Mouse (Mus musculus) naive thymus-derived CD4-positive, alpha-beta T cell, adult 2 months (primary cell): ENCODE measurements around the gene Clec4n.
"Not testable (repeated sequence)": the region's sequence is repeated elsewhere in the genome, so short reads cannot be mapped to it uniquely, and the experiment has no call there.

Source experiments
- DNase-seq: peaks from one replicate; pipeline ENCODE4 v3.0.0-alpha.2; 2011; ENCODE audit warnings: low read depth

Gene Clec4n

DNA sequence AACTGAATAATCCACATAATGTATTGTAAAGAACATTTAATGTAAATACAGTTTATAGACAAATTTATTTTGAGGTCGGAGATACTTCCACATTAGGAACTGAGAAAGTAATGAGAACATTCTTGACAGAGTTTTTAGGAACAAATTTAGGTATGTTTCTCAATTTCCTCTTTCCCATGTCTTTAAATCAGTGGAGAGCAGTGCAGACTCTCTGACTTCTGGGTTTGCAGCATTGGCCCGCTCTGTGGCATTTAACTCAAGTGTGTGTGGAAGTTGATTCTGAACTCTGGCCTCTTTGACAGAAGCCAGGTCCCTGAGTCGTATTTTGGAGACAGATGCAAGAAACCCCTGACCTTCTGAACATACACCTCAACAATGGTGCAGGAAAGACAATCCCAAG is at the start of gene Clec4n:
Clec4n (plus strand) TSS at position 200 of the 400 bp plus-strand sequence.
- no peak for DNase-seq

DNA sequence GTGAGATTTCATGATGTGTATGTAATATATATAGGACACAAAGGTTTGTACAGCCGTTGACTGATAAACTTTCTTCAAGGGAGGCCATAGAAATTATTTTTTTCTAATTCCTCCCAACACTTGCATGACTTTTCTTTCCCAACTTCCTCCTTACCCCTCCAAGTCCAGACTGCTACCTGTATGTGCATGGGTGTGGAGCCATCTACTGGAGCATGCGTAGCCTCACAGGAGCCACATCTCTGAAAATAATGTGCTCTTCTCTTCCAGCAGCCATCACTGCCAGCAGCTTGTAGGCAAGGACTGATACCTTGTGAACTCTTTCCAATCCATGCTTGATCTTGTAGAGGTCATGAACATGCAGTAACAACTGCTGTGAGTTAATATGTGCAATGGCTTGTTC is 44.8 kb upstream of the Clec4n start:
- DNase-seq, result not testable (repeated sequence)

DNA sequence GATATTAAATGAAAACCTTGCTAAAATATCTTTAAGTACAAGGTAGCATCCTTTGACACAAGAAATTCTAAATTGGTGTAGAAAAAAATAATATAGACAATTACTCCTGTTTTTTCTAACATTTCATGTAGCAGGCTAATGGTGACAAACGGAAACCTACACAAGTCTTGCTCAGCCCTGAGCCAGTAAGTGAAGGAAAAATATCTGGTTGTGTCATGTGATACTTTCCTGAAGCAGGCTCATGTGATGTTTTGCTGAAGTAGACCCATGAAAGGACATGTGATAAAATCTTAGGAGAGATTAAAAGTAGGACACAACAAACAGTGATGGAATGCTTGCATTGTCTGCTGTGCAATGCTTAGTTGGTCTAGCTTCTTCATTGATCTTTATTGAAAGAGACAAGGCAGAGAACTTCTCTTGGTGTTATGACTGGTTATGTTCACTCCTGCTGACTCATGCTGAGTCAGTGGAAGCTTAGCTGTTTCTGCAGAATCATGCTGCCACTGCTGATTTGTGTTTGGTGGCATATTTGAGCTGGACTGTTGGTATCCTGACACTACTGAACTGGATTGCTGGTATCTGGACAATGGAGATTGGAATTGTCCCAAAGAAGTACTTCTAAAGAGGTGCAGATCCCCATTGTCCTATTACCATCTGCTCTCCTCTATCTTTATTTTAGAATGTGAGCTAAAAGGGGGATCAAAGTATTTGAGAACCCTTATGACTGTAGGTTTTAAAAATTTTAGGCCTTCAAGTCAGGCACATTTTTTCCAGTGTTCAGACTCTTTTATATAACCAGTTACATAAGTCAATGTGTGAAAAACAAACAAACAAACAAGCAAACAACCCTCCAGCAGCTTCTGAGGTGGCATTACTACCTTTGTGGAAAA is 22.2 kb upstream of the Clec4n start:
- DNase-seq, result no peak

DNA sequence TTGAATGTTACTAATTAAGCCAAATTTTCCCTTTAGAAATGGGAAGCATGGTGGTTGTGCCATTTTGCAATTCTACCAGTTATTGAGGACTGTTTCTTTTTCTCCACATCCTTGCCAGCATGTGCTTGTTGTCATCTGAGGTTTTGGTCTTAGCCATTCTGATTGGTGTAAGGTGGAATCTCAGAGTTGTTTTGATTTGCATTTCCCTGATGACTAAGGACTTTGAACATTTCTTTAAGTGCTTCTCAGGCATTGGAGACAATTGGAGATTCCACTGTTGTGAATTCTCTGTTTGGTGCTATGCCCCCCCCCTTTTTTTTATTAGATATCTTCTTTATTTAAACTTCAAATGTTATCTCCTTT is 21.6 kb upstream of the Clec4n start:
- not testable (repeated sequence) for DNase-seq

DNA sequence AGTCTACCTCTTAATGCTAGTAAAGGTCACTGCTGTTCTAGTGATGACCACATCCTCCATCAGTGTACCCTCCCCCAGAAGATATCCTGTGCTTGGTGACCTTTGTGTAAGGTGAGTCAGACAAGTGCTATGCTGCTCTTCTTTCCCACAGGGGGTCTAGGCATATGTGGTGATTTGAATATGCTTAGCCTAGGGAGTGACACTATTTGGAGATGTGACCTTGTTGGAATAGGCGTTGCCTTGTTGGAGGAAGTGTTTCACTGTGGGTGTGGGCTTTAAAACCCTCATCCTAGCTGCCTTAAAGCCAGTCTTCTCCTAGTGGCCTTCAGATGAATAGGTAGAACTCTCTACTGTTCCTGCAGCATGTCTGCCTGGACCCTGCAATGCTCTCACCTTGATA is 17.9 kb upstream of the Clec4n start:
- no peak for DNase-seq

DNA sequence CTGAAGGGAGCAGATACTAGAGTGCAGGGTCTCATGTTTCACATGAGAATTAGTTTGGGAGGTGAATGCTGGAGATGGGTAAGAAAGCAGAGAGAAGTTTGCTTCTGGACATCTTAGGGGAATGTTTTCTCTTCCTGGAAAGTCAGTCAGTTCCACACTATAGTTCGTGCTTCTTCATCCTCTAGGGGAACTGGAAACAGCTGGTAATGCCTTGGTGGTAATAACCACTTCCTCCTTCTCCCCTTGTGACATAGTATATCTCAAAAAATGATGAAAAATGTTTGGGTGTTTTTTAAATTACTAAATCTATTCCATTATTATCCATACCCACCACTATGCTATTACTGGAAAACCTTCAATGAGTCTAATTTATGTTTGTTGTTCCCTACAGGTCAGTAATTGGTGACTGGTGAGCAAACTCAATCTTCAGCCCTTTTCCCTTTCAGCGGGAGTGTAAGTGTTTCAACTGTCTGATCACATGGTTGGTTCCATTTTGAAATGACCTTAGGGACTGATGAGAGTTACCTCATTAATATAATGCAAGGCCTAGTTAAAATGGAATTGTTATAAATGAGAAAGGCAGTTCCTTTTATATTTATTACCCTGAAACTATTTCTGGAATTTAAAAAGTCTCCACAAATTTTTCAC is 2.0 kb upstream of the Clec4n start:
- no peak for DNase-seq

DNA sequence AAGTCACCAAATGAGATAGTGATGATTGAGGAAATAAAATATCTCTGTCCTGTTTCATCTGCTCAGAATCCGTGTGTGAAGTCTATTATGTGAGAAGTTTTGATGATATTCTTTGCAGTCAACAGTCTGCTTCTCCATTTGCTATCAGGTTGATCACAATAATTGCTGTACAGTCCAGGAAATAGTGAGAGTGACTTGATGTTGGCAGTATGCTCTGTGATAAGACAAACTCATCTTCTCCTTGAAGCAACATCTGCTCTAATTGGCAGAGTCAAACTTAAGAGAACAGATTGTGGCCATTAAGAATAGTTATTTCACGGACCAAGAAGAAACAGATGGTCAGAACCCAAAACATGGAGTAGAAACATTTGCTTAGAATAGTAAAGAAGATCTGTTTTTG is 1.5 kb downstream of the Clec4n start:
- no peak for DNase-seq

DNA sequence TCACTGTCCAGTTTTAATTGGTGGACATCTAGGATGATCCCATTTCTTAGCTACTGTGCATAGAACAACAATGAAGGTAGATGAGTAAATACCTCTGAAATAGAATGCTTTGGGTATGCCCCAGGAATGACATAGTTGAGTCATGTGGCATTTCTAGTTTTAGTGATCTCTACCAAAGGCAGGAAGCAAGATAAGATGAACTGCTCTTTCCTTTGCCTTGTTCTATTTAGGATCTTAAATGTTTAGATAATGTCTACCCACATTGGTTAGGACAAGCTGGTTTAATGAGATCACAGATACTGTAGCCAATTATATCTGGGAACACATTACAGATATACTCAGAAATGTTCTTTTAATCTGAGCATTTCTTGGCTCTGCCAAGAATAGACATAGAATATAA is 7.9 kb downstream of the Clec4n start:
- no peak for DNase-seq

DNA sequence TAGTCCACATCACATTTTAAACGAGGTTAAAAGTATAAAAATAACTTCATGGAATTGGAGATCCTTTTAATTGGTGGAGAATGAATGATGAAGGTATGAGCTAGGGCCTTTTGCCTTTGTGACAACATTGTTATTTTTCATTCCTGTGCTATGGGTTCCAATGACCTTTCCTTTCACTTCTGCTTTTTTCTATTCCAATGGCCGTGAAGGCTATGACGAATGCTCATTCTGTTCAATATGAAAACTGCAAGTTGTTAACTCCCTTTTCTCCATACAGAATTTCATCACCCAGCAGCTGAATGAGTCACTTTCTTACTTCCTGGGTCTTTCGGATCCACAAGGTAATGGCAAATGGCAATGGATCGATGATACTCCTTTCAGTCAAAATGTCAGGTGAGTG is 14.6 kb downstream of the Clec4n start:
- no peak for DNase-seq

DNA sequence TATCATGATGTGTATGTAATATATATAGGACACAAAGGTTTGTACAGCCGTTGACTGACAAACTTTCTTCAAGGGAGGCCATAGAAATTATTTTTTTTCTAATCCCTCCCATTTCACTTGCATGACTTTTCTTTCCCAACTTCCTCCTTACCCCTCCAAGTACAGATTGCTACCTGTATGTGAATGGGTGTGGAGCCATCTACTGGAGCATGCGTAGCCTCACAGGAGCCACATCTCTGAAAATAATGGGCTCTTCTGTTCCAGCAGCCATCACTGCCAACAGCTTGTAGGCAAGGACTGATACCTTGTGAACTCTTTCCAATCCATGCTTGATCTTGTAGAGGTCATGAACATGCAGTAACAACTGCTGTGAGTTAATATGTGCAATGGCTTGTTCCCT is 19.2 kb downstream of the Clec4n start:
- not testable (repeated sequence) for DNase-seq

DNA sequence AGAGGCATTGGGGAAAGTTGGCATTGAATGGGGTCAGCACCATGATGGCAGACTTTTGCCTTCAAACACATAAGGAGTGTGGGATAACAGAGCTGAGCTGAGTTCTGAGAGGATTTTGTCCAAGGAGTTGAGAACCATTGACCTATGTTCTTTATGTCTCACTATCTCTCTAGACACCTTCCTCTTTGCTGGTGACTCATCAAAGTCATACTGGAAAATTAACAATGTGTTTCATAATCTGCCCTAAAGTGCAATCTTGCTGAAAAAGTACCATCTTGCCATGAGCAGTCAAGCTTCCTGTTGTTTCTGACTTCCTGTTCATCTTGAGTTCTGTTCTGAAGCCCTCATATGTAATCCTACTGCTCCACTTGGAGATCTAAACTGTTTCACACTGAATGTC is 23.1 kb downstream of the Clec4n start:
- DNase-seq, result no peak

DNA sequence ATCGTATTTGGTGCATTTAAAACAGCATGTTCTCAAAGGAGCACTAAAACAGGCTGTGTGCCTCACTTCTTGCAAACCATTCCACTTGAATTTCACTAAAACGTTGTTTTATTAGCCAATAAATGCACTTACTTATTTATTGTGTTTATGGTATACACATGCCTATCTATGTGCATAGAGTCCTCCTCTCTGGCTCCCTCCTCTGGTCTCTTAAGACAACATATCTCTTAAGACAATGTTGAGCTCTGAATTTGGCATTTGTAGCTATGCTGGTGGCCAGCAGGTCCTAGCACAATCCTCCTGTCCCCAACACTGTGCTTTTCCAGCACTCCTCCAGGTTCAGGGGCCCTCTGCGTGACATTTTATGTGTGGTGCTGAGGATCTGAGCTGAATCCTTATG is 29.3 kb downstream of the Clec4n start:
- DNase-seq, result no peak

DNA sequence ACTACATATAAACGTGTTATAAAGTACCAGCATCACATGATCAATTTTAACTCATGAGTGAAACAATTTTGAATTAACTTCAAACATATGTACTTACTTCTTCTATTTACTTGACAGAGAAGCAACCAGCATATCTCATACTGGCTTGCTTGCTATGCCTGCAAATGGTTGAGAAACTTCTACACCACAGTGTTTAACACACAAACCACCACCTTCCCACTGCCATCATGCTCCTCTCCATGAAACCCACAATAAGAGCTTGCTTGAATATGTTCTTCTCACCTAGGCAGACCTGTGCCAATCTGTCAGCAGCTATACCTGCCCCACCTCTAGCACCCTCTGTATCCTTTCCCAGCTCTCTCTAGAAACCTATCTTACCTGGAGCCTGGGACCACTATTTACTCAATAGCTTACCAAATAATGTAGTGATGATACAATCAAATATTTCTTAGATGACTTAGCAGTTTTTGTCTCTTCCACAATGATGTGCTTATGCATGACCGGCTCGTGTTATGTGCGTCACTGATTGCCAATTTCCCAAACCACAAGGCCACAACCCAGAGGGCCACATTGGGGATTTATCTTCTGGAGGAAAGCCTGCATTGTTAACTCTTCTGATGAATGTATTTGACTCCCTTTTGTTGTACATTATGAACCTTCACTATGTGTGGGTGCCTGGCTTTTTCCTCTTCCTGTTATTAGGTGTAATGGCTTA is 30.4 kb downstream of the Clec4n start:
- no peak for DNase-seq

DNA sequence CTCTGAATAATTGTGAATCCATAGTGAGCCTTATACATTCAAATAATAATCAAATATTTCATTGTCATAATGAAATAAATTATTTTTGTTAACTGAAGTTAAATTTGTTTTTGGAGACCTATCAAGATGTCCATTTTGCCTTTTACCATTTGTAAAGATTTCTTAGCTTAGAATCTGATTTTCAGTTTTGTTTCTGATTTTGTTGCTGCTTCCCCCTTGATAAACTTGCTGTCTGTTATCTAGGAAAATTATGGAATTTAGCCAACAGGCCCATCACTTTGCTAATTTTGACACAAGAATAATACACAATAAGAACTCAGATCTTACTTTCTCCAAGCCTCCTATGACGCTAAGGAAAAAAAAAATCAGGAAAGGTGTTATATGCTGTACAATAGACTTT is 31.2 kb downstream of the Clec4n start:
- DNase-seq, result no peak

DNA sequence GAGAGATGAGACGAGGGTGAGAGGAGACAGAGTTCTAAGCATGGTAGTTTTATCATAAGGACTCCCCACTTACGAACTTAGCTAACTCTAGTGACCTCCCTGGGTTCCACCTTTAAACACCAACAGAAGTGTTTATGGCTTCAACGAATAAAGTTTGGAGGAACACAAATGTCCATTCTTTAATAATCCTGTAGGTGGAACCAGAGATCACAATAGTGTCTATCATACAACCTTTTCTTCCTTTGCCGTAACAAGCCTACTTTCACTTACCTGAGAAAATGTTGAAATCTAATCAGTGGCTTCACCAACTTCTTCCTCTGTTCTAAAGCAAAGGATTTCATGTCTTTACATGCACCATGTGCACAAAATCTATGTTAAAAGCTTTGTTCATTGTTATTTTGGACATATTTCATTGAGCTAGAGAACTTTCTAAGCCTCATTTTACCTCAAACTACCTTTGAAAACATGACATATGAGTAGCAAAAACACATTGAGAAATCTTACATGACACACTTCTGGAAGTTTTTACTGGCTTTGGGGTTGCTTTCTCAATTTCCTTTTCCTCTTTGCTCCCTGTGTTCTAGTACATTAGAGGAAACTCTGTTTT is 32.0 kb downstream of the Clec4n start, which contains the start of gene Clec4d:
Clec4d (plus strand) TSS at position 557 of the 607 bp plus-strand sequence.
- DNase-seq, result no peak

DNA sequence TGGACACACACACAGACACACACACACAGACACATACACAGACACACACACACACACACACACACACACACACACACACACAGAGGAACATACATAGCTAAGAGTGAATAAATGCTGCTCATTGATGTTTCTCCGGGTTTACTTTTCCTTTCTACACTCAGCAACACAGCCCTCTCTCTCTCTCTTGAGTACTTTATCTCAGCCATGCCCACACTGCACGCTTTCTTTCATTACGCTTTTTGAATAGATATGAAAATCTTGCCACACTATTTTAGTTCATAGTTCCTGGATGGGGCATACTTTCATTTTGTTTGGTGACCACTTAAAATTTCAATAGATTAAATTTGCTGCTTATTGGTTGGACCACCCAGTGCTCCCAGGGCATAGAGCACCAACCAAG is 34.6 kb downstream of the Clec4n start:
- DNase-seq, result no peak

DNA sequence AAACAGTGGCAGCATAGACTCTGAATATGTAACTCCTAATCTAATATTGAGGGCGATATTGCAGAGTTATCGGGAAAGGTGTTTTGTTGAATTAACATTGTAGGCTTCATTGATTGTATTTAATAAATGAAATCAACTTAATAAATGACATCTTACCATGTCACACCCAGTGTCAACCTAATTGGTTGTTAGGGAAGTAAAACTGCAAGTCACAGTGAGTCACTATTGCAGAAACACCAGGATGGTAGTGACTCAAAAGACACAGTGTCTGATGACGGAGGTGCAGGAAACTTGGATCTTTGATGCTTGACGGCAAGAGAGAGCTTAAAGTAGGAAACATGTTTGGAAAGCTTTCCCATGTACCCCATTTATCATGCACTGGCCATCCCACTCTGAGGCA is 36.2 kb downstream of the Clec4n start:
- no peak for DNase-seq

DNA sequence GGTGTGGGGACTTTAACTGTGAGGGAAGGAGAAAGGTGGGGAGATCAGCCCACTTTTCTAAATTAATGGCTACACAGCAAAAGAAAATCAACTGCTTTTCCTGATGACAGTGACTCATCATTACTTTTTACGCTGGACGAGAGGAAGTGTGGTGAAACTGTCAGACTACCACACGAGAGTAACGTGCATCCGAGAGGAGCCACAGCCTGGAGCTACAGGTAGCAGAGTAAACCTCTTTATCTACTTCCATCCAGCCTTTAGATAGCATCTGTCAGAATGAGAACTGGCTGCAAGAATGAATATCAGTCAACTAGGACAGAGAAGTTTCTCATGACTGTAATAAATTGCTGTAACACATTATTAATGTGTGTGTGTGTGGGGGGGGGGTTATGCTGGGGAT is 37.3 kb downstream of the Clec4n start:
- no peak for DNase-seq

DNA sequence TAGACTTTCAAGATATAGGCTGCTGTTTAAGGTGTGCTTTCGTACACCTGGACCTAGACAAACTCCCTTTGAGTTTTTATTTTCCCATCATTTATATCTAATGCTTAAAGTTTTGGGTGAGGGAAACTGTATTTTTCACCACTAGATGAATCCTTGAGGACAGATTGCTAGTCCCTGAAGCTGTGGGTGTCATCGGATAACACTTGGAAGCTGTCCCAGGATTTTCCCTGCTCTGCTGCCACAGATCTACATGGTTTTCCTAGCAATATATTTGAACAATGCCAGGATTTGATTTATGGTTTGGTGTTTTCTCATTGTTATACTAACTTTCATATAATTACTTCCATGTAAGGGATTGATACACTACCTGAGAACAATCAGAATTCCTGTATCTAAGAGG is 49.8 kb downstream of the Clec4n start:
- DNase-seq, result no peak

DNA sequence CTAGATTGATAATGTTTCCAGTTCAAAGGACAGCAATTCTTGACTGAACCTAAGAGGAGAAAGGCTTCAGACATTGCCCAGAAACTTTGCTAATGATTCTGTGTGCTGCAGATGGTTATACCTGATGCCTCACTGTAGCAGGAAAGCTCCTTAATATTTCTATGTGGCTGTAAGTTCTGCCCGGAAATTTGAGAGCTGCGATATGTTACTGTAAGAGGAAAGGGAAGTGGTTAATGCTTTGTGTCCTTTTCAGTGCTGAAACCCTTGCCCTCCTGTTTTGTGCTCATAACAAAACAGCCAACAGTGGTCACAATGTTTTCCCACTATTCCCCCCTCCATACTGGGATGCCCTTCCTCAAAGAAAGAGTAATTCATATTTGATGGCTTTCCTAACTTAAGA is 56.7 kb downstream of the Clec4n start:
- DNase-seq, result no peak

DNA sequence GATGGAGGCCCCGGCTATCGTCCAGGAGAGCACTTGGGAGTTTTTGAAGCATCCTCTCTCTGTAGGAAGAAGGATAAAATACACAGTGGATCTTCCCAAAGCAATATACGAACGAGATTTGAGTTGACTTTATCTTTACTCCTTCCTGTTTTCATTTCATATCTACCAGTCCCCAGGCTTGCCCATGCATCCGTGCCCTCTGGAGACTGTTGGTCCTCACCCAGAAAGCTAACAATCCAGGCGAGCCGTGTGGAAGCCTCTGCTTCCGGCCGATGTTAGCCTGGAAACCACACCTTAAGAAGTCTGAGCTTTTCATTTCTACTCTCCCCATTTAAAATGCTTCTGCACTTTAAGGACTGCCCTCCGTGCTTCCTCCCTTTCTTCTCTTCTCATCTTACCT is 59.3 kb downstream of the Clec4n start:
- no peak for DNase-seq

DNA sequence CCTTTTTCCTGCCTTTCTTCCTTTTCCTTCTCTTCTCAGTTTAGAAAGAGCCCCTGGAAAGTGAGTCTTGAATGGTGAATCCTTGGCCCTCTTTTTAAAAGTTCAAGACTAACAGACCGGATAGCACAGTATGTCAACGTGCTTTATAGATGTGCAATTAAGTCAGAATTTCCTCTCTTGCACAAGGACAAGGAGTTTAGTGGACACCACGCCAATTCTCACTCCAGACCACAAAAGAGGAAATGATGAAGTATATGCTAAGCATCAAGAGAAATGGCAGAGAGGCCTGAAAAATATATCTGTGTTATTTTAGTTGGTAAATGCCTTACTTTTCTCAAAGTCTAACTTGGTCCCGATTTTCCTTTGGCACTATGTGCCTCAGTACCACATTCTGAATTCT is 60.1 kb downstream of the Clec4n start, which contains the start of gene Clec4e:
Clec4e (minus strand) TSS at position 118 of the 400 bp plus-strand sequence.
- DNase-seq, result no peak
